Comparison of ENCODE assay signal across 22 mouse cellular contexts in the genomic region with DNA sequence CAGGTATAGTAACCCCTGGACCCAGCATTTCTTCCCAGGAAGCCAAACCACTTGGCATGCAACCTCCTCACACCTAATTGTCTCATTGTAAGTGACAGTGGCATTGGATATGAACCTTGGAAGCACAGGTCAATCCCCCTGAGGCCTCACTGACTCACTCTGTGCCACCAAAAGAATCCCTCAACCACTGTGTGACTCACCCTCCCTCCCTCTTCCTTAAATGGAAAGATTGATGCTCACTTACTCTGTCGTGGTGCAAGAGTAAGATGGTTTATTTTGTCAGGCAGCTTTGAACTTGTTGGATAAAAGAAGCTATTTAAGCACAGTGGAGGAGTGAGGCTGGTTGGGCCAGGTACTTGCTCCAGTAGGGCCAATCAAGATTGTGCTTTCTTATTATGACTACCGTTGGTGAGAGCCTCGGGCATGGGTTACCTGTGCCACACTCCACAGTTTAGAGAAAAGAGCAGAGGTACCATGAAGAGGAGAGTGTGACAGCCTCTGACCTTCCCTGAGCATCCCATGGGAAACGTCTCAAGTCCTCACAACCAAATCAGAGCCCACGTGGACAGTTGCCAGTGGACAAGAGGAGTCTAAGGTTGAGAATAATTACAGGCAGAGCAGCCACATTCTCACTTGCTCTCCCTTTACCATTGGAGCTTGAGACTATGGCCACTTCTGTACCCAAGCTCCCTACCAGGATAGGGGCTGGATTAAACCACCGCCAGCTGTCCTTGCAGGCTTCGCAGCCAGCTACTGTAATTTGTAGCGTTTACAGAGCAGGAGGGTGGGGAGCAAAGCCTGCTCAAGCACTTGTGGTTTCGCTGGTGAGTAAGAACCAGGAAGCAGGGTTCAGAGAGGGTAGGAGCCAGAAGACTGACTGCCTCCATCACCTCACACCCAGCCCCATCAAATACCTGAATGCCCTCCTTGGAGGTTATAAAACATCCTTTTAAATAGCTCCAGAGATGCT. TPM values are rescaled to one million over a fixed set of nuclear protein-coding genes. Genes with fewer than 3 reads are reported as not detected.
A peak's percentile ranks its signal among the peaks of the same experiment; 100 is the strongest.
DNase-seq lines count a peak whose midpoint lies in the region; ATAC-seq and TF ChIP-seq lines count a peak whose summit lies in the region.
"Had no signal": no experiment of that assay in that cellular context is flagged by ENCODE, and none has a peak within 500 bp of the region (broad histone marks: within the 10 kb centered on the region; RNA-seq: fewer than 3 reads in every experiment).

No protein-coding gene starts in this region.

- H3K9ac ChIP-seq in hindbrain, postnatal 0 days (replicated peaks; ENCODE audit: low read length) = no peak overlapping the region
- no peak overlapping the region for H3K9ac ChIP-seq in hindbrain, embryonic 16.5 days (ENCODE audit: low read depth, low read length)

- no peaks in the 10 kb centered on the region for H3K4me1 ChIP-seq in hindbrain, postnatal 0 days (ENCODE audit: insufficient read depth, low read length)
- no peaks in the 10 kb centered on the region for H3K4me1 ChIP-seq in hindbrain, embryonic 16.5 days (ENCODE audit: control insufficient read depth, insufficient read depth, low read depth, low read length)
- H3K4me1 ChIP-seq: hindbrain, embryonic 10.5 days had no signal

- peak; percentile 3 for DNase-seq in hindbrain, postnatal 0 days (ENCODE audit: low spot score)
- DNase-seq in 416B (ENCODE audit: low read depth) (peak; percentile 50), Patski (ENCODE audit: low read depth, low spot score) (peak; percentile 71)
- DNase-seq in right cerebral cortex, postnatal 14 days = no peak
- DNase-seq: cerebellum, postnatal 25 days; gastrocnemius, postnatal 36 days; kidney, adult 11 months; kidney, postnatal 4 days; midbrain, embryonic 14.5 days; thymus, adult 18-20 months had no signal

- no peak overlapping the region for H3K4me3 ChIP-seq in hindbrain, postnatal 0 days (ENCODE audit: low read length)
- no peak overlapping the region for H3K4me3 ChIP-seq in hindbrain, embryonic 16.5 days (ENCODE audit: low read length)
- no peak overlapping the region for H3K4me3 ChIP-seq in myocyte
- H3K4me3 ChIP-seq: hindbrain, embryonic 10.5 days had no signal

- H3K27me3 ChIP-seq in hindbrain, postnatal 0 days (ENCODE audit: insufficient read depth, low read length) = no peaks in the 10 kb centered on the region
- no peaks in the 10 kb centered on the region for H3K27me3 ChIP-seq in hindbrain, embryonic 16.5 days (replicated peaks; ENCODE audit: control insufficient read depth, insufficient read depth, low read length)
- H3K27me3 ChIP-seq in Patski = no peaks in the 10 kb centered on the region
- H3K27me3 ChIP-seq in myocyte (ENCODE audit: control insufficient read depth, insufficient read depth, insufficient read length) = no peaks in the 10 kb centered on the region

- no peak overlapping the region for H3K27ac ChIP-seq in hindbrain, postnatal 0 days
- H3K27ac ChIP-seq in hindbrain, embryonic 16.5 days (ENCODE audit: low read depth, low read length) = no peak overlapping the region
- H3K27ac ChIP-seq: hindbrain, embryonic 10.5 days had no signal

- ATAC-seq in hindbrain, postnatal 0 days = no peak
- no peak for ATAC-seq in hindbrain, embryonic 16.5 days
- ATAC-seq in Patski = peak; percentile 78
- no peak for ATAC-seq in erythroblast, adult 5-6 weeks (replicated peaks; ENCODE audit: low FRiP score, poor library complexity, severe bottlenecking)

- in situ Hi-C loops in Patski (cut with MboI; ENCODE audit: low pct_unique_long_range_greater_than_20kb) = no loop called here

- no peaks in the 10 kb centered on the region for H3K79me2 ChIP-seq in myocyte (ENCODE audit: control insufficient read depth, insufficient read depth)

- no peak for TF ChIP-seq POLR2A in myocyte (IDR thresholded peaks at IDR 0.05; ENCODE audit: insufficient read length, low read depth)

- WGBS in hindbrain, postnatal 0 days = 73% methylated on average over 9 of the region's 9 CpGs
- WGBS in hindbrain, embryonic 16.5 days = 79% methylated on average over 9 of the region's 9 CpGs

- CTCF ChIA-PET in Patski (lab: Charles Lee) = interaction anchor here (1.0 to 1.2 kb wide), 2 partner anchors 16 to 239 kb away, joined by 3 read pairs; no protein-coding TSS in a partner anchor

- H3ac ChIP-seq in myocyte (ENCODE audit: control insufficient read depth, insufficient read length) = no peak overlapping the region

- no peak for TF ChIP-seq CTCF in hindbrain, postnatal 0 days (IDR thresholded peaks at IDR 0.05; ENCODE audit: low read depth)
- no peak for TF ChIP-seq CTCF in Patski (IDR thresholded peaks at IDR 0.05)

- POLR2A ChIA-PET in Patski (lab: Charles Lee) = interaction anchor here (1.4 kb wide), 1 partner anchor 113 kb away, joined by 3 read pairs; no protein-coding TSS in a partner anchor

- H3K36me3 ChIP-seq in hindbrain, postnatal 0 days (ENCODE audit: insufficient read depth, low read length) = no peaks in the 10 kb centered on the region
- no peaks in the 10 kb centered on the region for H3K36me3 ChIP-seq in hindbrain, embryonic 16.5 days (ENCODE audit: control insufficient read depth, insufficient read depth, low read length)
- no peaks in the 10 kb centered on the region for H3K36me3 ChIP-seq in myocyte (ENCODE audit: control insufficient read depth, insufficient read depth)
- H3K36me3 ChIP-seq: hindbrain, embryonic 10.5 days had no signal

- no peak overlapping the region for H3K4me2 ChIP-seq in hindbrain, postnatal 0 days (ENCODE audit: low read depth, low read length)
- H3K4me2 ChIP-seq in hindbrain, embryonic 16.5 days (ENCODE audit: low read length) = no peak overlapping the region
- peak overlapping the region; percentile 73 for H3K4me2 ChIP-seq in myocyte (ENCODE audit: low read depth)

- no peaks in the 10 kb centered on the region for H3K9me3 ChIP-seq in hindbrain, postnatal 0 days (ENCODE audit: low read length)
- no peaks in the 10 kb centered on the region for H3K9me3 ChIP-seq in hindbrain, embryonic 16.5 days (ENCODE audit: control insufficient read depth, low read length)
- H3K9me3 ChIP-seq: hindbrain, embryonic 10.5 days had no signal

TF ChIP-seq in myocyte, 11 proteins besides CTCF, POLR2A, EP300 and RAD21:
- TF ChIP-seq TCF12 (IDR thresholded peaks at IDR 0.05; ENCODE audit: insufficient read depth, poor library complexity, severe bottlenecking) (peak; percentile 65), TCF3 (IDR thresholded peaks at IDR 0.05; ENCODE audit: insufficient read length, low read depth) (no peak), SRF (IDR thresholded peaks at IDR 0.05; ENCODE audit: control insufficient read depth, insufficient read length, low read depth) (peak; percentile 82), MYOD1 (IDR thresholded peaks at IDR 0.05; ENCODE audit: control insufficient read depth in 1 of 3, insufficient read length in 2 of 3, low read depth in 2 of 3) (peak; percentile 14 to 86 (median 71)), MAX (IDR thresholded peaks at IDR 0.05; ENCODE audit: low read depth) (no peak), CEBPB (IDR thresholded peaks at IDR 0.05; ENCODE audit: insufficient read depth, poor library complexity, severe bottlenecking) (no peak), MYOG (IDR thresholded peaks at IDR 0.05; ENCODE audit: control insufficient read depth in 1 of 3, insufficient read depth in 1 of 3, insufficient read length in 2 of 3, low read depth in 2 of 3) (peak; percentile 40 to 91 (median 88))
TF ChIP-seq in myocyte: peak in this region for 4.

RNA-seq across cellular contexts. Expression of a gene that starts 5.6 kb away (rescaled TPM):
- not detected in 2 replicates for total RNA-seq in hindbrain, postnatal 0 days (2014; rRNA removed)
- polyA plus RNA-seq in hindbrain, postnatal 0 days (2015; fragmentation: Nextera tagmentation; extraction: Ambion mirVana) = not detected in 2 replicates
- polyA plus RNA-seq in hindbrain, embryonic 16.5 days (2015; fragmentation: Nextera tagmentation; extraction: Ambion mirVana) = not detected in 2 replicates
- polyA plus RNA-seq in Patski (2021) (not detected), myocyte (2012; fragmentation: generic; extraction: Trizol) (0.89 TPM)
- not detected in 2 replicates for total RNA-seq in erythroblast, adult 5-6 weeks (2015; ENCODE audit: low replicate concordance)
- total RNA-seq in erythroblast, adult 5-6 weeks (2017; ENCODE audit: low replicate concordance) = not detected in 2 replicates
- total RNA-seq: adrenal gland, adult 18-20 months; gastrocnemius, postnatal 36 days; layer of hippocampus, postnatal 14 days; left cerebral cortex, postnatal 25 days; liver, adult 2 months had no signal
- polyA plus RNA-seq: embryonic facial prominence, embryonic 11.5 days; forebrain, embryonic 11.5 days; heart, embryonic 14.5 days; hindbrain, embryonic 10.5 days; liver, adult 2 months; midbrain, embryonic 14.5 days; urinary bladder, adult 2 months had no signal

RNA-seq across cellular contexts. Expression of a gene that starts 14.6 kb away (rescaled TPM):
- total RNA-seq in hindbrain, postnatal 0 days (2014; rRNA removed) = not detected in 2 replicates
- polyA plus RNA-seq in hindbrain, postnatal 0 days (2015; fragmentation: Nextera tagmentation; extraction: Ambion mirVana) = 0.11 TPM in 1 of 2 replicates, not detected in the other
- not detected in 2 replicates for polyA plus RNA-seq in hindbrain, embryonic 16.5 days (2015; fragmentation: Nextera tagmentation; extraction: Ambion mirVana)
- polyA plus RNA-seq in Patski (2021) (not detected), myocyte (2012; fragmentation: generic; extraction: Trizol) (not detected)
- total RNA-seq in erythroblast, adult 5-6 weeks (2015; ENCODE audit: low replicate concordance) = not detected in 2 replicates
- not detected in 2 replicates for total RNA-seq in erythroblast, adult 5-6 weeks (2017; ENCODE audit: low replicate concordance)
- total RNA-seq: adrenal gland, adult 18-20 months; gastrocnemius, postnatal 36 days; layer of hippocampus, postnatal 14 days; left cerebral cortex, postnatal 25 days; liver, adult 2 months had no signal
- polyA plus RNA-seq: embryonic facial prominence, embryonic 11.5 days; forebrain, embryonic 11.5 days; heart, embryonic 14.5 days; hindbrain, embryonic 10.5 days; liver, adult 2 months; midbrain, embryonic 14.5 days; urinary bladder, adult 2 months had no signal

RNA-seq across cellular contexts. Expression of a gene that starts 26.3 kb away (rescaled TPM):
- total RNA-seq in hindbrain, postnatal 0 days (2014; rRNA removed) = not detected in 2 replicates
- 0.11 and 0.29 TPM in 2 replicates for polyA plus RNA-seq in hindbrain, postnatal 0 days (2015; fragmentation: Nextera tagmentation; extraction: Ambion mirVana)
- 0.12 and 0.13 TPM in 2 replicates for polyA plus RNA-seq in hindbrain, embryonic 16.5 days (2015; fragmentation: Nextera tagmentation; extraction: Ambion mirVana)
- polyA plus RNA-seq in Patski (2021) (0.18 TPM), myocyte (2012; fragmentation: generic; extraction: Trizol) (0.06 TPM)
- total RNA-seq in erythroblast, adult 5-6 weeks (2015; ENCODE audit: low replicate concordance) = not detected in 2 replicates
- total RNA-seq in erythroblast, adult 5-6 weeks (2017; ENCODE audit: low replicate concordance) = not detected in 2 replicates
- total RNA-seq: adrenal gland, adult 18-20 months; gastrocnemius, postnatal 36 days; layer of hippocampus, postnatal 14 days; left cerebral cortex, postnatal 25 days; liver, adult 2 months had no signal
- polyA plus RNA-seq: embryonic facial prominence, embryonic 11.5 days; forebrain, embryonic 11.5 days; heart, embryonic 14.5 days; hindbrain, embryonic 10.5 days; liver, adult 2 months; midbrain, embryonic 14.5 days; urinary bladder, adult 2 months had no signal

RNA-seq across cellular contexts. Expression of a gene that starts 32.1 kb away (rescaled TPM):
- not detected in 2 replicates for total RNA-seq in hindbrain, postnatal 0 days (2014; rRNA removed)
- polyA plus RNA-seq in hindbrain, postnatal 0 days (2015; fragmentation: Nextera tagmentation; extraction: Ambion mirVana) = not detected in 2 replicates
- not detected in 2 replicates for polyA plus RNA-seq in hindbrain, embryonic 16.5 days (2015; fragmentation: Nextera tagmentation; extraction: Ambion mirVana)
- not detected for polyA plus RNA-seq in Patski (2021)
- polyA plus RNA-seq in myocyte (2012; fragmentation: generic; extraction: Trizol) = not detected
- not detected in 2 replicates for total RNA-seq in erythroblast, adult 5-6 weeks (2015; ENCODE audit: low replicate concordance)
- not detected in 2 replicates for total RNA-seq in erythroblast, adult 5-6 weeks (2017; ENCODE audit: low replicate concordance)
- total RNA-seq: adrenal gland, adult 18-20 months; gastrocnemius, postnatal 36 days; layer of hippocampus, postnatal 14 days; left cerebral cortex, postnatal 25 days; liver, adult 2 months had no signal
- polyA plus RNA-seq: embryonic facial prominence, embryonic 11.5 days; forebrain, embryonic 11.5 days; heart, embryonic 14.5 days; hindbrain, embryonic 10.5 days; liver, adult 2 months; midbrain, embryonic 14.5 days; urinary bladder, adult 2 months had no signal

RNA-seq across cellular contexts. Expression of a gene that starts 40.0 kb away (rescaled TPM):
- not detected in 2 replicates for total RNA-seq in hindbrain, postnatal 0 days (2014; rRNA removed)
- polyA plus RNA-seq in hindbrain, postnatal 0 days (2015; fragmentation: Nextera tagmentation; extraction: Ambion mirVana) = not detected in 2 replicates
- polyA plus RNA-seq in hindbrain, embryonic 16.5 days (2015; fragmentation: Nextera tagmentation; extraction: Ambion mirVana) = not detected in 2 replicates
- not detected for polyA plus RNA-seq in Patski (2021)
- not detected for polyA plus RNA-seq in myocyte (2012; fragmentation: generic; extraction: Trizol)
- not detected in 2 replicates for total RNA-seq in erythroblast, adult 5-6 weeks (2015; ENCODE audit: low replicate concordance)
- total RNA-seq in erythroblast, adult 5-6 weeks (2017; ENCODE audit: low replicate concordance) = not detected in 2 replicates
- total RNA-seq: adrenal gland, adult 18-20 months; gastrocnemius, postnatal 36 days; layer of hippocampus, postnatal 14 days; left cerebral cortex, postnatal 25 days; liver, adult 2 months had no signal
- polyA plus RNA-seq: embryonic facial prominence, embryonic 11.5 days; forebrain, embryonic 11.5 days; heart, embryonic 14.5 days; hindbrain, embryonic 10.5 days; liver, adult 2 months; midbrain, embryonic 14.5 days had no signal
